Mouse (Mus musculus): ENCODE data around the gene Tmc4.
"Not testable (repeated sequence)": the region's sequence is repeated elsewhere in the genome, so short reads cannot be mapped to it uniquely, and the experiment has no call there.

Gene Tmc4

GRCm38 (mm10) chr7:3677342-3677741 is at the start of gene Tmc4:
Gene Tmc4 (minus strand): TSS chr7:3677553.
- no peak for DNase-seq (ENCODE audit: low spot score)

DNA sequence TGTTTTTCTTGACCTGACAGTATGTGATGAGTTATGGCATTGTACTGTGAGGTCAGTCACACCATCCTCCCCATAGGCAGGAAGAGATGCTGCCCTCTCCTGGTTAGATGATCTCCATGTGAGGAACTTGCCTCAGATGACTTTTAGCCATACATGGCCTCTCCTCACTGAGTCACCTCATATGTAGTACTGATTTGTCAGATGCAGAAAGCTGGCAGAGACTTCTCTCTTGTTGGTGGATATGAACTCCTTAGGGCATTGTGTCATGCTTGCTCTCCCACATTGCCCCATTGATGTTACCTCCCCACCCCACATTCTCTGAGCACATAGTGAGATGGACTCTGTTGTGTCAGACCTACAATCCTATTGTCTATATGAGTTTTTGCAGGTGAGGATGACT is 48.1 kb upstream of the Tmc4 start:
- DNase-seq (ENCODE audit: low spot score): not testable (repeated sequence)

DNA sequence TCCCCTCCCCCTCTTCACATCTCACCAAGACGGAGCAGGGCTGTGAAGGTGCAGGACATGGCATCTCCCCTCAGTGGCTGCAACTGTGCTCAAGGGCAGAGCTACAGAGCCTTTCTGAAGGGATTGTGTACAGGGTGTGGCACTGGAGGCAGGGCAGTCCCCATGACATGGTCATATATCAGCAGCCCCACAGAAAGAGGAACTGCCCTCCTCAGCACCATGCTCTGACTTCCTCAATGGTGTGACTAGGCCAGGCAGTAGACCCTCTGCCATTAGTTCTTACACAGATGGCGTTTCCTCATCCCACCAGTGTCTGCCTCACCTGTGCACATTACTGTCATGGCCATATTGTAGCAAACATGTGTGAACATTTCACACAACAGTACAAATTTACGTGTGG is 42.9 kb upstream of the Tmc4 start, which contains the start of gene Pirb:
TSS of gene Pirb (minus strand) at position 124 of the 400 bp plus-strand sequence.
- DNase-seq (ENCODE audit: low spot score): not testable (repeated sequence)

- no peak for DNase-seq (ENCODE audit: low spot score)
Observed at GRCm38 (mm10) chr7:3715249-3715648, 37.9 kb upstream of the Tmc4 start.

GRCm38 (mm10) chr7:3712264-3712942 is 35.0 kb upstream of the Tmc4 start:
- DNase-seq (ENCODE audit: low spot score): no peak

- no peak for DNase-seq (ENCODE audit: low spot score)
Observed at GRCm38 (mm10) chr7:3709000-3709399, 31.6 kb upstream of the Tmc4 start.

GRCm38 (mm10) chr7:3708447-3708980 is 31.2 kb upstream of the Tmc4 start:
- DNase-seq (ENCODE audit: low spot score): not testable (repeated sequence)

GRCm38 (mm10) chr7:3707568-3708413 is 30.4 kb upstream of the Tmc4 start:
- no peak for DNase-seq (ENCODE audit: low spot score)

DNA sequence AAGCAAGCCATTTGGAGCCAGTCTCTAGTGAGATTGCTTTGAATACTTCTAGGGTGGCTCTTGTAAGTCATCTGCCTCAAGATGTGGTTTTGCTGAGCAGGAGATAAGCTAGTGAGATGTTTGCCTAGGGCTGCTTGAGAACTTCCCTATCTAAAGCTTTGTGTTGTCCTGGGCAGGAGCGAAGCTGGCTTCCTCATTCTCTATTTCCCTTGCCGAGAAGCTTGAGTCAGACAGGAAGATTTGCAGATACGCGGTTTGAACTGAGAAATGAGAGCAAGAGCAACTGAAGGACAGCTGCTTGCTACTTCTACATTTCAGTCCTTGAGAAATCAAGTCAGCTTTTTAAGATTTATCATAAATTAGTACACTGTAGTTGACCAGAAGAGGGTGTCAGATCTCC is 29.7 kb upstream of the Tmc4 start:
- DNase-seq (ENCODE audit: low spot score): no peak

- DNase-seq (ENCODE audit: low spot score): no peak
Observed at GRCm38 (mm10) chr7:3706343-3706934, 29.1 kb upstream of the Tmc4 start.

- DNase-seq (ENCODE audit: low spot score): no peak
Observed at GRCm38 (mm10) chr7:3705911-3706310, 28.6 kb upstream of the Tmc4 start.

DNA sequence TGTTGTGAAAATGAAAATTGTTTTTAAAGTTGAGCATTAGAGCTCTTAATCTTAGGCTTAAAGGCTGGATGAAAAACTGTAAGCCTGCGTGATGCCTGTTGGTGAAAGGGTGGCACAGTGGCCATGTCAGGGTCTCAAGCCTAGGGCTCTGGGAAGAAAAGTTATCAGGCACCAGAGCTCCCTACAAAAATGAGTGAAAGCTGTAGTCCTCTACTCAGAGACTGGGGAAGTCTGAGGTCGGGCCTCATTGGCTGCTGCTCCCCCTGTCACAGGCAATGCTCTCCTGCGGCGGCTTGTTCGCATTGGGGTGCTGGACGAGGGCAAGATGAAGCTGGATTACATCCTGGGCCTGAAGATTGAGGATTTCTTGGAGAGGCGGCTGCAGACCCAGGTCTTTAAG is 28.1 kb upstream of the Tmc4 start:
- DNase-seq (ENCODE audit: low spot score): not testable (repeated sequence)

GRCm38 (mm10) chr7:3704475-3704874 is 27.1 kb upstream of the Tmc4 start:
- DNase-seq (ENCODE audit: low spot score): no peak

DNA sequence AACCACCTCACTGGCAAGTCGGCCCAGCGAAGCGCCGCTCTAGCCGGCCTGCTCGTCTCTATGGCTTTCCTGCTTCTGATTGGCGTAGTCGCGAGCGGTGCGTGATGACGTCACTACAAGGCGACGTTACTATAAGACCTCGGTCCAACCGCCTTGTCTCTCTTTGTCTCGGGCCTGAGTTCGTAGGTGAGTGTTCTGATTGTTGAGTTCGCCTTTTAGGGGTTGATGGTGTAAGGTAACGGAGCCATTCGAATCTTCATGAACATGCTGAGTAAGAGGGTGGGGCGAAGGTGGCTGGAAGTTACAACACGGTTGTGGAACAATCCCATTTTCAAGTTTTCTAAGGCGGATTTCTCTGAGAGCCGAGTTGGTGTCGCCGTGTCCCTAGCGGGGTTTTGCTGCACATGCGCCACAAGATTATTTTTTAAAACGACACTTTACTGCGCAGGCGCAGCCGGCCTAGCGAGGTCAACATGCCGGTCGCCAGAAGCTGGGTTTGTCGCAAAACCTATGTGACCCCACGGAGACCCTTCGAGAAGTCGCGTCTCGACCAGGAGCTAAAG is 26.6 kb upstream of the Tmc4 start, which contains the start of gene Rps9:
TSS of gene Rps9 (plus strand) at position 115 of the 563 bp plus-strand sequence.
- peak; percentile 94 for DNase-seq (ENCODE audit: low spot score)

GRCm38 (mm10) chr7:3703148-3703878 is 26.0 kb upstream of the Tmc4 start:
- DNase-seq (ENCODE audit: low spot score): no peak

DNA sequence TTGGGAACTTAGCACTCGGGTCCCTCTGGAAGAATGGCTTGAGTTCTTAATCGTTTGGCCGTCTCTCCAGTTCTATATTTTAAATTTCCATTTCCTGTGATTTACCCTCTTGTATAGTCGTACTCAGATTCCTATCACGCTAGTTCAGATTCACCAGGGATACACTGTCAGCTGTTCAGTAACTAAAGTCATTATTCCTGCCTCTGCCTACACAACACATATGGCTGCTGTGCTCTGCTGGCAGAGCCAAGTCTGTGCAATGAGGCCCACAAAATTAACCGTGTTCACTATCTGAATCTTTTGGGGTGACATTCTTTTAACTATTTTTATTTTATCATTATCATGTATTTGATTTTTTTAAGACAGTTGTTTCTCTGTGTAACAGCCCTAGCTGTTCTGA is 21.1 kb upstream of the Tmc4 start:
- DNase-seq (ENCODE audit: low spot score): no peak

DNA sequence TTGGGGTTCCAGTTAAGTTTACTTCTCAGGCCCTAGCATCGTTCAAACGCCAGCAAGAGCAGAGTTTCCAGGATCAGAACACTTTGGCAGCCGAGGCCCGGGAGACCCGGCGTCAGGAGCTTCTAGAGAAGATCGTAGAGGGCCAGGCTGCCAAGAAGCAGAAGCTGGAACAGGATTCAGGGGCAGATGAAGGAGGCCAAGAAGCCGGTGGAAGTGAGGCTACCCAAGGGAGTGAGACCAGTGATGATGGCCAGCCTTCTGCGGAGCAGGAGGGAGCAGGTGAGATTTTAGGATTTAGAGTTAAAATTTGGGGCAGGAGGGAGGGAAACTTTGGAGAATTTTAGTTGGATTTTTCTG is 17.6 kb upstream of the Tmc4 start:
- peak; percentile 39 for DNase-seq (ENCODE audit: low spot score)

GRCm38 (mm10) chr7:3694076-3694948 is 17.0 kb upstream of the Tmc4 start:
- DNase-seq (ENCODE audit: low spot score): peak; percentile 90

DNA sequence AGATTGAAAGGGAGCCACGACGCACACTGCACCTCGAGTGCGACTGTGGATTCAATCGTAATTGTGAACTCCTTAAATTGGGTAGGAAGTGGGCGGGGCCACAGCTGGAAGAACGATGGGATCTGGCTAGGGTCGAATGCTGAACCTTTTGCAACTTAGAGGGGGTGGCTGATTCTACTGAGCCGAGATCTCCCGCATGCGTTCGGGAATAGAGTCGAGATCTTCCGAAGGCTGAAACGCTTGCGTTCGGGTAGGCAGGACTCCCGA is 16.4 kb upstream of the Tmc4 start:
- DNase-seq (ENCODE audit: low spot score): no peak

GRCm38 (mm10) chr7:3692987-3693808 is 15.8 kb upstream of the Tmc4 start, which contains the start of gene Mboat7:
Gene Mboat7 (minus strand): TSS chr7:3693523.
- peak; percentile 97 for DNase-seq (ENCODE audit: low spot score)

Measured in adipocyte (in vitro differentiated cells).